Mouse (Mus musculus): ENCODE measurements around the gene Pipox.

- TF ChIP-seq HCFC1 (IDR thresholded peaks at IDR 0.05; ENCODE audit: borderline replicate concordance, insufficient read depth, low read length) (no peak), CHD2 (IDR thresholded peaks at IDR 0.05; ENCODE audit: low read depth, low read length) (no peak), ZC3H11A (IDR thresholded peaks at IDR 0.05; ENCODE audit: borderline replicate concordance, low read depth, low read length) (no peak), MAFK (IDR thresholded peaks at IDR 0.05; ENCODE audit: insufficient read depth, low read depth, low read length) (no peak)
These were observed 6.3 kb upstream of the Pipox start for GRCm38 (mm10) chr11:77900187-77900586.
